Mouse (Mus musculus): ENCODE results near the gene BC028528. TPM values are rescaled to one million over a fixed set of nuclear protein-coding genes. Genes with fewer than 3 reads are reported as not detected.
"Not testable (repeated sequence)": the region's sequence is repeated elsewhere in the genome, so short reads cannot be mapped to it uniquely, and the experiment has no call there.

The BC028528 gene
- polyA plus RNA-seq, 1 experiment from 2014 or later: 76.9 TPM

GRCm38 (mm10) chr3:95867408-95867807, 24.4 kb downstream of the BC028528 start:
- ATAC-seq (ENCODE audit: borderline replicate concordance, extremely low read depth, low FRiP score, low TSS enrichment): no peak
- Histone ChIP-seq H3K9ac (no peak overlapping the region), H3K4me2 (no peak overlapping the region), H3K4me1 (peaks cover 5% of the 10 kb centered on the region), H3K36me3 (peaks cover 41% of the 10 kb centered on the region), H3K27me3 (no peaks in the 10 kb centered on the region), H3K4me3 (no peak overlapping the region), H3K9me3 (no peaks in the 10 kb centered on the region), H3K27ac (no peak overlapping the region)
- WGBS: 93% methylated on average over 2 of the region's 2 CpGs

DNA sequence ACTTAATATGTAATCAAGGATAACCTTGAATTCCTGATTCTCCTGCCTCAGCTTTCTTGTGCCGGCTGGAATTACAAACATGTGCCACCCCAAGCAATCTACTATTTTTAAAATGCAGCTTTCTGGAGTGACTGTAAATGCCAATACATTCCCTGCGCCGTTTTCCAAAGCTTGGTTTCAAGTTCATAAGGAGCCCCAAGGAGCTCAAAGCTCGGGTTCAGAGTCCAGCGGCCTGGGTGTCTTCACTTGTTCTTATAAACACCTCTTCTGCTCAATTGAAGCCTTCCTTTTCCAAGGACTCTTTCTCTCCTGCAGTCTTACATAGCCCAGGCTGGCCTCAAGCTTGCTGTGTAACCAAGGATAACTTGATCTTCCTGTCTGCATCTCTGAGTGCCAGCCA, 25.7 kb downstream of the BC028528 start:
- no peaks in the 10 kb centered on the region for H3K27me3 ChIP-seq
- no peak overlapping the region for H3K27ac ChIP-seq
- no peaks in the 10 kb centered on the region for H3K4me1 ChIP-seq
- no peak for ATAC-seq (ENCODE audit: borderline replicate concordance, extremely low read depth, low FRiP score, low TSS enrichment)
- H3K9ac ChIP-seq: no peak overlapping the region
- no peaks in the 10 kb centered on the region for H3K9me3 ChIP-seq
- H3K4me2 ChIP-seq: no peak overlapping the region
- H3K4me3 ChIP-seq: no peak overlapping the region
- WGBS: 86% methylated on average over 5 of the region's 5 CpGs
- peaks cover 45% of the 10 kb centered on the region for H3K36me3 ChIP-seq

DNA sequence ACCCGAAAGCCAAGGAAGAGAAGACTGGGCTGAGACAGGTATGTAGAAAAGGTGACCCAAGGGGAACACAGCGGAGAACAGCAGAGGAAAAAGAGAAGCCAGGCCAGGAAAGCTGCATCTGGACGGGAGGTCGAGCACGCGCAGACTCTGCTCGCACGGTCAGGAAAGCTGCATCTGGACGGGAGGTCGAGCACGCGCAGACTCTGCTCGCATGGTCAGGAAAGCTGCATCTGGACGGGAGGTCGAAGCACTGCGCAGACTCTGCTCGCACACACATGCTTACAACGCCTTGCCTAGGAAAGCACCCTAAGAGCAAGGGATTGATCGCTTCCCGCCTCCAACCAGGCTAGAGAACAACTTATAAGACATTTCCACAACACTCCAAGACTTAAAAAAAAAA, 26.2 kb downstream of the BC028528 start:
- Histone ChIP-seq H3K9ac (no peak overlapping the region), H3K27me3 (no peaks in the 10 kb centered on the region), H3K4me2 (no peak overlapping the region), H3K27ac (no peak overlapping the region), H3K9me3 (no peaks in the 10 kb centered on the region), H3K36me3 (peaks cover 45% of the 10 kb centered on the region), H3K4me3 (no peak overlapping the region), H3K4me1 (no peaks in the 10 kb centered on the region)
- 87% methylated on average over 20 of the region's 20 CpGs for WGBS
- no peak for ATAC-seq (ENCODE audit: borderline replicate concordance, extremely low read depth, low FRiP score, low TSS enrichment)

- H3K4me1 ChIP-seq: no peaks in the 10 kb centered on the region
- peaks cover 45% of the 10 kb centered on the region for H3K36me3 ChIP-seq
- no peak overlapping the region for H3K27ac ChIP-seq
- no peak overlapping the region for H3K4me2 ChIP-seq
- WGBS: 73% methylated on average over 5 of the region's 5 CpGs
- no peaks in the 10 kb centered on the region for H3K27me3 ChIP-seq
- H3K9me3 ChIP-seq: no peaks in the 10 kb centered on the region
- H3K4me3 ChIP-seq: no peak overlapping the region
- no peak overlapping the region for H3K9ac ChIP-seq
- ATAC-seq (ENCODE audit: borderline replicate concordance, extremely low read depth, low FRiP score, low TSS enrichment): no peak
Observed at GRCm38 (mm10) chr3:95865050-95865449, 26.8 kb downstream of the BC028528 start.

DNA sequence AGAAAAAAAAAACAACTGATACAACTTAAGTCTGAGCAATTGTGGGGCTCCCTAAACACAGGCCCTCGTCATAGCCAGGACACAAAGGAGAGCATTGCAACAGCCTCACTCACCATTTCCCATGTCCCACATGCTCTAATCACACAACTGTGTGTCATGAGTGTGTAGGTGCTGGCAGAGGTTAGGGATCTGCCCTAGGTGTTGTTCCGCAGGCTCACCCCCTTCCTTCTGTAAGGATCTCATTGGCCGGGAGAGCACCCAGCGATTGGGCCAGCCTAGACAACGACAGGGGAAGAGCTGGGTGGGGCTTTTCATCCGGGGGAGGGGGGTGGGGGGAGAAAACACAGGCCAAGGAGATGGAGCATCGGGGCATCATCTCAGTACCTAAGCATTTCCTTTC, 28.2 kb downstream of the BC028528 start:
- no peak overlapping the region for H3K27ac ChIP-seq
- no peak overlapping the region for H3K9ac ChIP-seq
- peaks cover 36% of the 10 kb centered on the region for H3K36me3 ChIP-seq
- no peak for ATAC-seq (ENCODE audit: borderline replicate concordance, extremely low read depth, low FRiP score, low TSS enrichment)
- no peaks in the 10 kb centered on the region for H3K27me3 ChIP-seq
- no peaks in the 10 kb centered on the region for H3K4me1 ChIP-seq
- no peak overlapping the region for H3K4me3 ChIP-seq
- 64% methylated on average over 7 of the region's 7 CpGs for whole genome bisulfite sequencing
- no peak overlapping the region for H3K4me2 ChIP-seq
- no peaks in the 10 kb centered on the region for H3K9me3 ChIP-seq

DNA sequence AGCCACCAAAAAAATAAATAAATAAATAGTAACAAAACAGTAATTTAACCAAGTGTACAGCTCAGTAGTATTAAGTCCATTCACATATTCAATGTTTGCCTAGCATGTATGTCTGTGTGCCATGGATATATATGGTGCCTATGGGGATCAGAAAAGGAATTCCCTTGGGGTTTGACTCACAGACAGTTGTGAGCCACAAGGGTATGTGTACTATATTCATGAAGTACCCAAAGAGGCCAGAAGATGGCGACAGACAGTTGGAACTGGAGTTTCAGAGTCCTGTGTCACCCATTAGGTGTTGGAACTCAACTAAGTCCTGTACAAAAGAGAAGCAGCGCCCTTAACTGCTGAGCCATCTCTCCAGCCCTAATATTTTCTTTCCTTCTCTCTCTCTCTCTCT, 30.0 kb downstream of the BC028528 start:
- Histone ChIP-seq H3K4me2 (no peak overlapping the region), H3K4me1 (no peaks in the 10 kb centered on the region), H3K4me3 (no peak overlapping the region), H3K27ac (no peak overlapping the region), H3K9ac (no peak overlapping the region), H3K36me3 (peaks cover 26% of the 10 kb centered on the region), H3K27me3 (no peaks in the 10 kb centered on the region), H3K9me3 (no peaks in the 10 kb centered on the region)
- 37% methylated on average over 2 of the region's 2 CpGs for WGBS
- ATAC-seq (ENCODE audit: borderline replicate concordance, extremely low read depth, low FRiP score, low TSS enrichment): peak; percentile 52; the same call in 1 of the 2 replicates

GRCm38 (mm10) chr3:95861216-95861615, 30.6 kb downstream of the BC028528 start:
- H3K4me2 ChIP-seq: no peak overlapping the region
- peaks cover 26% of the 10 kb centered on the region for H3K36me3 ChIP-seq
- H3K27me3 ChIP-seq: no peaks in the 10 kb centered on the region
- H3K4me1 ChIP-seq: no peaks in the 10 kb centered on the region
- no peak overlapping the region for H3K27ac ChIP-seq
- no peak overlapping the region for H3K4me3 ChIP-seq
- no peak for ATAC-seq (ENCODE audit: borderline replicate concordance, extremely low read depth, low FRiP score, low TSS enrichment)
- WGBS: 77% methylated on average over 10 of the region's 10 CpGs
- no peak overlapping the region for H3K9ac ChIP-seq
- no peaks in the 10 kb centered on the region for H3K9me3 ChIP-seq

DNA sequence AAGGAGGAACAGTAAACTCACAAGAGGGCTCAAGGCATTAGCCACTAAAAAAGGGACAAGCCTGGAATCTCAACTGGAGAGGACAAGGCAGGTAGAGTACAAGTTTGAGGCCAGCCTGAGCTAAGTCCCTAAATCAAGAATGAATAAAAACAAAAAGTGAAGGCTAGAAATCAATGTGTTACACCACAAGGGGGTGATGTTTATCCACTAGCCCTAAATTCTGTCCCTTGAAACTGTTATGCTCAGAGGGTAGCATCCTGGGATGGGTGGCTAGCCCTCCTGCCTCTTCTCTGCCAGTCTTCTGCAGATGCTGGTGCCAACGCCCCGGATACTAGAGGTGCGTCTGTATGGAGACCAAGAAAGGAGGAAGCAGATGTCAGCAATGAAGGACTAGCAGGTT, 31.5 kb downstream of the BC028528 start:
- Histone ChIP-seq H3K27me3 (no peaks in the 10 kb centered on the region), H3K27ac (no peak overlapping the region), H3K9me3 (no peaks in the 10 kb centered on the region), H3K4me1 (no peaks in the 10 kb centered on the region), H3K36me3 (peaks cover 22% of the 10 kb centered on the region), H3K4me3 (no peak overlapping the region), H3K4me2 (no peak overlapping the region), H3K9ac (no peak overlapping the region)
- no peak for ATAC-seq (ENCODE audit: borderline replicate concordance, extremely low read depth, low FRiP score, low TSS enrichment)
- WGBS: 73% methylated on average over 3 of the region's 3 CpGs

DNA sequence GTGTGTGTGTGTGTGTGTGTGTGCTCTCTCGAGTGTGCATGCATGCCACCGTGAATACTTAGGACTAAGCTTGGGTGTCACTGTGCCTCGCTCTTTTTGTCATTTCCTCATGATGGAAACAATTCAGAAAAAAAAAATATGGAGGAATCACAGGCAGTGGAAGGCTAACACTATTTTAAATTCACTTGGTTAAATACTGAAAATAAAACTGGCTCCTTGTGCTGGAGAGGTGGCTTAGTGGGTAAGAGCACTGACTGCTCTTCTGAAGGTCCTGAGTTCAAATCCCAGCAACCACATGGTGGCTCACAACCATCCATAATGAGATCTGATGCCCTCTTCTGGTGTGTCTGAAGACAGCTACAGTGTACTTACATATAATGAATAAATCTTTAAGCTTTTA, 33.5 kb downstream of the BC028528 start:
- H3K27me3 ChIP-seq; H3K4me2 ChIP-seq; H3K4me3 ChIP-seq; H3K9ac ChIP-seq; H3K4me1 ChIP-seq; H3K27ac ChIP-seq; ATAC-seq (ENCODE audit: borderline replicate concordance, extremely low read depth, low FRiP score, low TSS enrichment); H3K9me3 ChIP-seq: not testable (repeated sequence)
- H3K36me3 ChIP-seq: peaks cover 12% of the 10 kb centered on the region
- 82% methylated on average over 3 of the region's 3 CpGs for WGBS

DNA sequence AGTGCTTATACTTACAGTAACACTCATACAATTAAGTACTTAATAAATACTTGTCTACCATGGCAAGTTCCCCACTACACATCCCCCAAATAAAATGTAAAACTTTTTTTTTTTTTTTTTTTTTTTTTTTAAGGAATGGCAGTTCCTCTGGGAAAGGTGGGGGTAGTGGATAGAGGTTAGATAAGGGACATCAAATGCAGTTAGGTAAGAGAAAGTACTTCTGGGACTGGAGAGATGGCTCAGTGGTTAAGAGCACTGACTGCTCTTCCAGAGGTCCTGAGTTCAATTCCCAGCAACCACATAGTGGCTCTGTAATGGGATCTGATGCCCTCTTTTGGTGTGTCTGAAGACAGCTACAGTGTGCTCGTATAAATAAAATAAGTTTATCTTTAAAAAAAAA, 34.8 kb downstream of the BC028528 start:
- not testable (repeated sequence) for H3K4me3 ChIP-seq; H3K4me1 ChIP-seq; H3K27me3 ChIP-seq; H3K27ac ChIP-seq; H3K9ac ChIP-seq; ATAC-seq (ENCODE audit: borderline replicate concordance, extremely low read depth, low FRiP score, low TSS enrichment); H3K4me2 ChIP-seq; H3K9me3 ChIP-seq
- peaks cover 17% of the 10 kb centered on the region for H3K36me3 ChIP-seq
- WGBS: 68% methylated on average over 1 of the region's 1 CpGs

DNA sequence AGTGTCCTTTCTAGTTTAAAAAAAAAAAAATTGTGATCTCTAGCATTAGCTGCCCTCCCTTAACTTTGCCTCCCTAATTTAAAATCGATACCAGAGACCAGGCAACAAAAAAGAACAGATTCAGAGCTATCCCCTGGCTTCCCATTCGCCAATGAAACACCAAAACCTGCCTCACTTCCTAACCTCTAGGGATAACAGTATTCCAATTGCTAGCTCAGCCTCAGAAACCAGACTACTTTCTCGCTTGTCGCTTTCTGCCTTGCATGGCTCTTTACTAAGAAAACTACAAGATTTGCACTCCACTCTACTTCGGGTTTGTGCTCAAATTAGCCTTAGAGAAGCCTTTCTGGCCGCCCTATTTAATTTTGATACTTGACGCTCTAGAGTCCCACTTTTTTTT, 35.7 kb downstream of the BC028528 start:
- peak overlapping the region; percentile 71 for H3K27ac ChIP-seq
- WGBS: 18% methylated on average over 7 of the region's 7 CpGs
- H3K36me3 ChIP-seq: peaks cover 22% of the 10 kb centered on the region
- no peak for ATAC-seq (ENCODE audit: borderline replicate concordance, extremely low read depth, low FRiP score, low TSS enrichment)
- no peaks in the 10 kb centered on the region for H3K27me3 ChIP-seq
- peak overlapping the region; percentile 65 for H3K4me3 ChIP-seq
- peak overlapping the region; percentile 62 for H3K4me2 ChIP-seq
- H3K9me3 ChIP-seq: no peaks in the 10 kb centered on the region
- peaks cover 8% of the 10 kb centered on the region for H3K4me1 ChIP-seq
- peak overlapping the region; percentile 71 for H3K9ac ChIP-seq

GRCm38 (mm10) chr3:95855502-95856089, 36.2 kb downstream of the BC028528 start, which contains the start of gene Prpf3:
Gene Prpf3, minus strand, starts transcription at chr3:95855885.
- WGBS: under 1% methylated on average over 56 of the region's 56 CpGs
- Histone ChIP-seq H3K9me3 (no peaks in the 10 kb centered on the region), H3K9ac (peak within 1 kb of the TSS; percentile 71), H3K36me3 (peaks cover 27% of the 10 kb centered on the region), H3K27ac (peak within 1 kb of the TSS; percentile 71), H3K4me3 (peak within 1 kb of the TSS; percentile 65), H3K4me1 (peaks cover 8% of the 10 kb centered on the region), H3K27me3 (no peaks in the 10 kb centered on the region), H3K4me2 (peak within 1 kb of the TSS; percentile 62)
- ATAC-seq (ENCODE audit: borderline replicate concordance, extremely low read depth, low FRiP score, low TSS enrichment): peak; percentile 98

GRCm38 (mm10) chr3:95851317-95851716, 40.5 kb downstream of the BC028528 start:
- Histone ChIP-seq H3K4me2 (no peak overlapping the region), H3K4me1 (peaks cover 8% of the 10 kb centered on the region), H3K36me3 (peaks cover 67% of the 10 kb centered on the region), H3K4me3 (no peak overlapping the region), H3K9ac (no peak overlapping the region), H3K9me3 (no peaks in the 10 kb centered on the region), H3K27ac (no peak overlapping the region), H3K27me3 (no peaks in the 10 kb centered on the region)
- no peak for ATAC-seq (ENCODE audit: borderline replicate concordance, extremely low read depth, low FRiP score, low TSS enrichment)
- 93% methylated on average over 8 of the region's 8 CpGs for WGBS
